Mouse (Mus musculus) gastrocnemius, postnatal 14 days (tissue): ENCODE results near the gene Snrnp35. TPM values are rescaled to one million over a fixed set of nuclear protein-coding genes. Genes with fewer than 3 reads are reported as not detected.
A peak's percentile ranks its signal among the peaks of the same experiment; 100 is the strongest.

Experiments
- DNase-seq: peaks from one replicate; pipeline ENCODE4 v3.0.0; 2021; ENCODE audit warnings: mixed read lengths
- intact Hi-C: fragments of 180-260 bp; cut with DNase I; formaldehyde crosslinking; loops from one replicate; pipeline ENCODE4 v1.15.1; 2025; ENCODE audit warnings: low total_unique reads
- long read RNA-seq, 2 experiments: library from polyadenylated mRNA; stranded (forward); transcript quantifications; one replicate each; pipeline ENCODE4 v2.0.0; 2021
- total RNA-seq, 2 experiments: library from RNA; stranded (reverse); gene quantifications; 2 replicates each; pipeline ENCODE4 v1.2.3; 2021

The Snrnp35 gene
- 10 to 100 TPM; 27.3 to 28.4 TPM for total RNA-seq
- long read RNA-seq, experiment 1, transcript Snrnp35-201 (2 exons, 1,115 nt), result major isoform, 7 of 14 reads
- long read RNA-seq, experiment 1, partial matches to known transcripts, result 0 of 14 reads
- long read RNA-seq, experiment 1, other reads (novel, unspliced or antisense), result 7 of 14 reads
- long read RNA-seq, experiment 2, transcript Snrnp35-202 (2 exons, 1,181 nt), result minor isoform, 5 of 17 reads
- long read RNA-seq, experiment 2, transcript Snrnp35-201 (2 exons, 1,115 nt), result major isoform, 6 of 17 reads
- long read RNA-seq, experiment 2, partial matches to known transcripts, result 0 of 17 reads
- long read RNA-seq, experiment 2, other reads (novel, unspliced or antisense), result 6 of 17 reads

GRCm38 (mm10) chr5:124482966-124483654 is at the start of gene Snrnp35:
Gene Snrnp35, plus strand, starts transcription at chr5:124483134.
- intact Hi-C loops, result no loop called here

GRCm38 (mm10) chr5:124438229-124438628 is 44.7 kb upstream of the Snrnp35 start:
- intact Hi-C loops, result loop anchor here (5.0 kb wide), 1 partner anchor 99 kb away; no protein-coding TSS in a partner anchor
- no peak for DNase-seq

More at GRCm38 (mm10) chr5:124482966-124483654, at the start of gene Snrnp35:
- peak; percentile 91 for DNase-seq

DNA sequence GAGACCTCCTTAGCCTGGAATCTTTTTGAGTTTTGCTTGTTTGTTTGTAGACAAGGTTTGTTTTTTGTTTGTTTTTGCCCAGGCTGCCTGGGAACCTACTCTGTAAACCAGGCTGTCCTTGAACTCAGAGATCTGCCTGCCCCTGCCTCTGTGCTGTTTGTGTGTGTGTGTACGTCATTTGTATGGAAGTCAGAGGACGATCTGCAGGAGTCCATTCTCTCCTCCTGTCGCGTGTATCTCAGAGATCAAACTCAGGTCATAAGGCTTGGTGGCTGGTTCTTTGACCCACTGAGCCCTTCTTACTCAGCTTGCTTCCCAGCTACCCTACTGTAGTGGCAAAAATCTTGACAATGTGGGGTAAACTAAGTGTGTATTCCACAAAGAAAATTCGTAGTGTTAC is 44.2 kb upstream of the Snrnp35 start:
- no peak for DNase-seq
- intact Hi-C loops, result loop anchor here (5.0 kb wide), 1 partner anchor 99 kb away; no protein-coding TSS in a partner anchor

DNA sequence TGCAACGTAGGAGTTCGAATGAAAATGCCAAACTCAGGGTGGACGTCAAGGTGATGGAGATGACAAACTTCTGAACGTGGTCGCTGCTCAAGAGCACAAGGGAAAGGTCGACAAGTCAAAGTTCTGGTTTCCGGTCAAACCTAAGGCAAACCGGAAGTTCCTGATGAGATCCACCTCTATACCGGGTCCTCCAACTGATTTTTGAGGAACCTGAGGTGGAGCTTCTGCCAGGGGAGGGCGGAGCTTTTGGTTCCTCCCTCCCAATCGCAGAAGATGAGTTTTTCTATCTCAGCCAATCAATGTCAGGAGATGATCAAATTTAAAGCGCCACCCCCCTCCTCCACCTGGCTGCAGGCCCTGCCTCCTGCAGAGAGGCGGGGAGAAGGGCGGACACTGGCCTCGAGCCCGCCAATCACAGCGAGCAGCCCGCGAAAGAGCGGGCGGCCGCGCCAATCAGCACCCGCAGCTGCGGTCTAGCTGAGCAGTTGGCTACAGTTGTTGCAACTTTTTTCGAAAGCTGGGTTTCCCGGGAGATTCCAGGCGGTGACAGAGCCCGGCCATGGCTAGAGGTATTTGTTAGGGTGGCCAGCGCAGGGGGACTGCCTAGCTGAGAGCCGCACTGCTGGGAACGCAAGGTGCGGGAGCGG is 43.4 kb upstream of the Snrnp35 start, which contains the start of gene Kmt5a:
Gene Kmt5a (plus strand): TSS at position 484 of the 647 bp plus-strand sequence.
- intact Hi-C loops, result loop anchor here (5.0 kb wide), 1 partner anchor 98 kb away; no protein-coding TSS in a partner anchor
- DNase-seq, result peak; percentile 93

- peak; percentile 65 for DNase-seq
- intact Hi-C loops, result no loop called here
Observed at GRCm38 (mm10) chr5:124440094-124440701, 42.7 kb upstream of the Snrnp35 start.

GRCm38 (mm10) chr5:124442628-124443027 is 40.3 kb upstream of the Snrnp35 start:
- intact Hi-C loops, result no loop called here
- DNase-seq, result no peak

DNA sequence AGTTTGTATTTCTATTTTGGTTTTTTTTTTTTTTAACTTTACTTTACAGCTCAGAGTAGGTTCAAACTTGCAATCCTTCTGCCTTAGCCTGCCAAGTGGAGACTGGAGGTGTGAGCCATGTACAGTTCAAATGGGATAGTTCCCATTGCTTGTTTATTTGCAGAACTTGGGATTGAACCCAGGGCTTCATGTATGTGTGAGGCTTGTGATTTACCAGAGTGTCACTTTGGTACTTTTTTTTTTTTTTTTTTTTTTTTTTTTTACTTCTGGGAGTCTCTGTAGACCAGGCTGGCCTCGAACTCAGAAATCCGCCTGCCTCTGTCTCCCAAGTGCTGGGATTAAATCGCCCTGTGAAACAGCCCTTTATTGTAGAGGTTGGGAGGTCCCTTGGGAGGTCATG is 38.7 kb upstream of the Snrnp35 start:
- DNase-seq, result no peak
- intact Hi-C loops, result no loop called here

GRCm38 (mm10) chr5:124444661-124445561 is 38.0 kb upstream of the Snrnp35 start:
- intact Hi-C loops, result no loop called here
- peak; percentile 78 for DNase-seq

GRCm38 (mm10) chr5:124445621-124446293 is 37.2 kb upstream of the Snrnp35 start:
- intact Hi-C loops, result no loop called here
- DNase-seq, result peak; percentile 61

GRCm38 (mm10) chr5:124446301-124446881 is 36.5 kb upstream of the Snrnp35 start:
- intact Hi-C loops, result no loop called here
- peak; percentile 72 for DNase-seq

- intact Hi-C loops, result no loop called here
- DNase-seq, result no peak
Observed at GRCm38 (mm10) chr5:124449494-124449893, 33.4 kb upstream of the Snrnp35 start.

DNA sequence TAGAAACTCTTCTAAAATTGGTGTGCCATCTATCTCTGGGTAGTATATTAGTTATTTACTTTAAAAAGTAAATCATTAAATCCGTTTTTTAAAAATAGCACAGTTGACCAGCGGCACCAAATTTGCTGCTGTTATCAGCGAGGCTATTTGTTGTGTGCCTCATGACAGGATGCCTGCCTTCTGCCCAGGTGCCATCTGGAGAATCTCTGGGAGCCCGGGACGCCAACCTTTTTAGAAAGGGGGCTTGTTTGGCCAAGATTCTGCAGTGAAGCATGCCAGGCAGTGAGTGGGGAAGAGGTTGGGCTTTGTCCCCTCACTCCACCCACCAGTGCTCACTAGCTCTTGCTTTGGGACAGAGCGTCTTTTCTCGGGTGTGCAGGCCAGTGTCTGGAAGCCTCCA is 32.9 kb upstream of the Snrnp35 start:
- DNase-seq, result no peak

GRCm38 (mm10) chr5:124450641-124451340 is 32.1 kb upstream of the Snrnp35 start:
- intact Hi-C loops, result no loop called here

More for the DNA sequence above, 32.9 kb upstream of the Snrnp35 start:
- intact Hi-C loops, result no loop called here

DNA sequence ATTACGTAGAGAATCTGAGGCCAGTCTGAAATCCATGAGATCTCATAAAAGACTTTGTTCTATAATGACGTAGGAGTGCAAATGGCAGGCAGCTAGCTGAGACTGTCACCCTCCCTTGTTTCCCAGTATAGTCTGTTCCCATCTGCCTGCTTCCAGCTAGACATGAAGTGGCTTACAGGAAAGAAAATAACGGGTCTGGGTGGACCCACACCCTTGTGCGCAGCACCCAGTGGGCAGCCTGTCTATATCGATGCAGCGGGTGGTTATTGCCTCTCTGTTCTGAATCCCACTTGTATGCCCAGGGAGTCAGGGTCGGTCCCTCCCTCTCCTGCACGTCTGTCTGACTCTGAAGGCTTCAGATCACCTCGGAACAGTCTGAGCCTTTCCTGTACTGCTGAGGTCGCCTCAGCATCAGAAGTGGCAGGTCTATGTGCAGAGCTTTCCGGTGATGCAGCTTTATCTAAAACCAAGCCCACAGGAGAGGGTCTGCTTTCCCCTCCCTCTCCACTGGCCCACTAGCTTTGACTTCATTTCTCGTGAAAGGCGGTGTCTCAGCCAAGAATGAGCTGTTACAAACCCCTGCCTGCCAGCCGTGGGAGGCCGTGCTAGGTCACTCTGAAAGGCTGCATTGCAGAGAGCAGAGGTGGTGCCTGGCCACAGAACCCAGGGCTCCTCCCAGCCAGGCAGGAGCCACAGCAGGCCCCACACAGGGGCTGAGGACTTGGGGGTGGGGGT is 30.3 kb upstream of the Snrnp35 start:
- intact Hi-C loops, result no loop called here
- DNase-seq, result no peak

More at GRCm38 (mm10) chr5:124450641-124451340, 32.1 kb upstream of the Snrnp35 start:
- no peak for DNase-seq

DNA sequence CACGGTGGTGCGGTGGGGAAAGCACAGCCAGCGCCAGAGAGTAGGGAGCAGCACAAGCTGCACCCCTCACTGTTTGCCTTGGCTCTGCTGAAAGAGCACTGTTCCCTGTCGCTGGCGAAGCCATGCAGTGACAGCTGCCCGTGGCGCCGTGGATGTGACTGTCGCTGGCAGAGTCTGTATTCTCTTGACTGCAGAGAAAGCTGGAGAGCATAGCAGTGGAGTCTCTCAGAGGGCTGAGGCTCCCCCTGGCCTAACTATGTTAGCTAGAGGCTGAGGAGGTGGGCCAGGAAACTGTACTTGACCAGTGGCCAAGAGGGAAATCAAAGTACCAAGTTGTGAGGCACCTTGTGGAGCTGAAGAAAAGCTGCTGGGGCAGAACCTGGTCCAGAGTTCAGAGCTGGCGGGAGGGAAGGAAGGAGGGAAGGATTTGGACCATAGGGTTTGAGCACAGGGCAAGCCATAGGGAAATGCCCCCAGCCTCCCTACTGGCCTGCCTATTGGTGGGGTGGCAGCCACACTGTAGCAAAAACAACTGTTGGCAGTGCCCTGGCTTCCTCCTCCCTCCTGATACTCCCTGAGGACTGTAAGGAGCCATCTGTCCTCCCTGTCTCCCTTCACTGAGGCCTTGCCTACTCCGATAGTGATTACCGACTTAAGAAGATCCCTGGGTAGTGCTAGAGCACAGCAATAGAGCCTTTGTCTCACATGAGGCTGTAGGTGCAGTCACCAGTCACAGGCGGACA is 29.4 kb upstream of the Snrnp35 start:
- intact Hi-C loops, result no loop called here
- DNase-seq, result no peak

DNA sequence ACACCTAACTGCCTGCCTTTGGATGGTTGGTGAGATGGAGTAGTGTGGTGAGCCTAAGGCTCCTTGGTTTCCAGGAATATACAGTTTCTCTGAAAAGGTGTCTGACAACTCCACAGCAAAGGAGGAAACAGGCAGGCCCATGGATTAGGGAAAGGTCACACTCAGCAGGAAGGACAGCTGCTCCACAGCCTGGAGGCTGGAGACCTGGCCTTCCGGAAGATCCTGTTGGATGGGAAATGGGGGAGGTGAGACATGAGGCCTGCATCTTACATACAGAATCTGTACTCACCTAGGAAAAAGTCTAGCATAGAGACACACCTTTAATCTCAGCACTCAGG is 28.9 kb upstream of the Snrnp35 start:
- intact Hi-C loops, result no loop called here
- DNase-seq, result no peak
